Comparison of ENCODE assay signal across 22 mouse cellular contexts in genomic region chr4:124418431-124418830, GRCm38 (mm10).
DNase-seq lines count a peak whose midpoint lies in the region; ATAC-seq lines count a peak whose summit lies in the region.
"Had no signal": no experiment of that assay in that cellular context is flagged by ENCODE, and none has a peak within 500 bp of the region (broad histone marks: within the 10 kb centered on the region; RNA-seq: fewer than 3 reads in every experiment).

No protein-coding gene starts in this region.

- H3K36me3 ChIP-seq in forebrain, embryonic 11.5 days (ENCODE audit: control insufficient read depth, insufficient read depth, low read length), result no peaks in the 10 kb centered on the region
- H3K36me3 ChIP-seq in forebrain, embryonic 12.5 days (replicated peaks), result no peaks in the 10 kb centered on the region
- no peaks in the 10 kb centered on the region for H3K36me3 ChIP-seq in heart, embryonic 11.5 days (ENCODE audit: control insufficient read depth, insufficient read depth, low read length)
- H3K36me3 ChIP-seq in midbrain, embryonic 11.5 days (ENCODE audit: control insufficient read depth, insufficient read depth, low read length), result no peaks in the 10 kb centered on the region
- H3K36me3 ChIP-seq in midbrain, embryonic 13.5 days, result no peaks in the 10 kb centered on the region
- H3K36me3 ChIP-seq: forebrain, embryonic 10.5 days; forebrain, embryonic 15.5 days; G1E had no signal

- H3K27me3 ChIP-seq in forebrain, embryonic 11.5 days (ENCODE audit: control insufficient read depth, insufficient read depth, low read length), result no peaks in the 10 kb centered on the region; the same call in 1 of the 2 replicates
- H3K27me3 ChIP-seq in forebrain, embryonic 12.5 days, result no peaks in the 10 kb centered on the region
- H3K27me3 ChIP-seq in heart, embryonic 11.5 days (ENCODE audit: control insufficient read depth, insufficient read depth, low read length), result no peaks in the 10 kb centered on the region
- no peaks in the 10 kb centered on the region for H3K27me3 ChIP-seq in midbrain, embryonic 11.5 days (ENCODE audit: control insufficient read depth, insufficient read depth, low read length)
- peaks cover 12% of the 10 kb centered on the region; the same call in 1 of the 2 replicates for H3K27me3 ChIP-seq in midbrain, embryonic 13.5 days
- H3K27me3 ChIP-seq: forebrain, embryonic 15.5 days had no signal

- peak; percentile 43 for DNase-seq in forebrain, embryonic 11.5 days (ENCODE audit: low spot score)
- no peak for DNase-seq in heart, adult 8-10 months (ENCODE audit: low spot score)
- DNase-seq in midbrain, embryonic 11.5 days (ENCODE audit: low spot score, missing footprints), result peak; percentile 82
- DNase-seq: adrenal gland, postnatal 10 days; adrenal gland, postnatal 36 days; cerebellum, adult 18-20 months; cerebellum, adult 9-10 months; cerebellum, postnatal 14 days; gastrocnemius, postnatal 25 days; heart, postnatal 4 days; kidney, adult 18-20 months had no signal

- WGBS in forebrain, embryonic 11.5 days, result 40% methylated on average over 8 of the region's 8 CpGs
- WGBS in forebrain, embryonic 12.5 days, result 43% methylated on average over 8 of the region's 8 CpGs
- 11% methylated on average over 8 of the region's 8 CpGs for WGBS in heart, embryonic 11.5 days (ENCODE audit: insufficient replicate concordance)
- WGBS in midbrain, embryonic 11.5 days, result 34% methylated on average over 8 of the region's 8 CpGs
- WGBS in midbrain, embryonic 13.5 days, result 44% methylated on average over 8 of the region's 8 CpGs

- no peaks in the 10 kb centered on the region for H3K4me1 ChIP-seq in forebrain, embryonic 11.5 days (replicated peaks; ENCODE audit: control insufficient read depth, insufficient read depth, low read length)
- no peaks in the 10 kb centered on the region; the same call in 1 of the 2 replicates for H3K4me1 ChIP-seq in forebrain, embryonic 12.5 days
- H3K4me1 ChIP-seq in heart, embryonic 11.5 days (ENCODE audit: control insufficient read depth, insufficient read depth, low read length), result peaks cover 4% of the 10 kb centered on the region
- H3K4me1 ChIP-seq in midbrain, embryonic 11.5 days (ENCODE audit: control insufficient read depth, insufficient read depth, low read length), result no peaks in the 10 kb centered on the region
- H3K4me1 ChIP-seq in midbrain, embryonic 13.5 days (replicated peaks), result peaks cover 5% of the 10 kb centered on the region; the same call in 1 of the 2 replicates
- H3K4me1 ChIP-seq: forebrain, embryonic 15.5 days had no signal

- no peak overlapping the region for H3K27ac ChIP-seq in forebrain, embryonic 11.5 days (ENCODE audit: low read depth, low read length)
- no peak overlapping the region for H3K27ac ChIP-seq in forebrain, embryonic 12.5 days
- H3K27ac ChIP-seq in heart, embryonic 11.5 days (ENCODE audit: low read depth, low read length), result no peak overlapping the region
- H3K27ac ChIP-seq in midbrain, embryonic 11.5 days (ENCODE audit: low read depth, low read length), result no peak overlapping the region
- no peak overlapping the region for H3K27ac ChIP-seq in midbrain, embryonic 13.5 days
- H3K27ac ChIP-seq: forebrain, embryonic 10.5 days; forebrain, embryonic 15.5 days; hindbrain, embryonic 14.5 days; hindbrain, postnatal 0 days had no signal

- no peak overlapping the region for H3K9ac ChIP-seq in forebrain, embryonic 11.5 days (ENCODE audit: low read length)
- no peak overlapping the region for H3K9ac ChIP-seq in forebrain, embryonic 12.5 days
- H3K9ac ChIP-seq in heart, embryonic 11.5 days (ENCODE audit: low read depth, low read length), result no peak overlapping the region
- H3K9ac ChIP-seq in midbrain, embryonic 11.5 days (ENCODE audit: low read length), result no peak overlapping the region
- H3K9ac ChIP-seq in midbrain, embryonic 13.5 days (replicated peaks), result no peak overlapping the region
- H3K9ac ChIP-seq: forebrain, embryonic 15.5 days; hindbrain, embryonic 14.5 days had no signal

- H3K4me3 ChIP-seq in forebrain, embryonic 11.5 days (ENCODE audit: low read depth, low read length), result no peak overlapping the region
- no peak overlapping the region for H3K4me3 ChIP-seq in forebrain, embryonic 12.5 days (replicated peaks)
- no peak overlapping the region for H3K4me3 ChIP-seq in heart, embryonic 11.5 days (ENCODE audit: low read depth, low read length)
- no peak overlapping the region for H3K4me3 ChIP-seq in midbrain, embryonic 11.5 days (ENCODE audit: low read depth, low read length)
- H3K4me3 ChIP-seq in midbrain, embryonic 13.5 days (replicated peaks), result no peak overlapping the region
- H3K4me3 ChIP-seq: forebrain, embryonic 10.5 days; forebrain, embryonic 15.5 days had no signal

- no peak overlapping the region for H3K4me2 ChIP-seq in forebrain, embryonic 11.5 days (ENCODE audit: low read depth, low read length, severe bottlenecking)
- no peak overlapping the region for H3K4me2 ChIP-seq in forebrain, embryonic 12.5 days
- H3K4me2 ChIP-seq in heart, embryonic 11.5 days, result peak overlapping the region; percentile 10
- no peak overlapping the region for H3K4me2 ChIP-seq in midbrain, embryonic 11.5 days
- no peak overlapping the region for H3K4me2 ChIP-seq in midbrain, embryonic 13.5 days (replicated peaks)
- H3K4me2 ChIP-seq: forebrain, embryonic 15.5 days; hindbrain, embryonic 14.5 days had no signal

- ATAC-seq in forebrain, embryonic 11.5 days (replicated peaks; ENCODE audit: low FRiP score), result no peak
- no peak for ATAC-seq in forebrain, embryonic 12.5 days (ENCODE audit: low FRiP score)
- ATAC-seq in heart, embryonic 11.5 days (replicated peaks; ENCODE audit: insufficient number of reproducible peaks, low FRiP score, low TSS enrichment), result no peak
- no peak for ATAC-seq in midbrain, embryonic 11.5 days (ENCODE audit: low FRiP score)
- no peak for ATAC-seq in midbrain, embryonic 13.5 days
- ATAC-seq: forebrain, embryonic 15.5 days; hindbrain, postnatal 0 days; inflammation-experienced regulatory T-cells, adult 6 months; intestine, embryonic 16.5 days; Patski had no signal

- no peaks in the 10 kb centered on the region for H3K9me3 ChIP-seq in forebrain, embryonic 11.5 days (ENCODE audit: control insufficient read depth, low read length)
- 0 out of 2 replicates have a peak, but pooled peaks cover 3% of the 10 kb centered on the region for H3K9me3 ChIP-seq in forebrain, embryonic 12.5 days
- H3K9me3 ChIP-seq in heart, embryonic 11.5 days (replicated peaks; ENCODE audit: control insufficient read depth, low read length), result no peaks in the 10 kb centered on the region
- H3K9me3 ChIP-seq in midbrain, embryonic 11.5 days (ENCODE audit: control insufficient read depth, low read length), result no peaks in the 10 kb centered on the region
- H3K9me3 ChIP-seq in midbrain, embryonic 13.5 days, result no peaks in the 10 kb centered on the region
- H3K9me3 ChIP-seq: forebrain, embryonic 10.5 days; forebrain, embryonic 15.5 days; G1E had no signal
